Mouse (Mus musculus): ENCODE results near the gene Arnt. TPM values are rescaled to one million over a fixed set of nuclear protein-coding genes. Genes with fewer than 3 reads are reported as not detected.

The Arnt gene
- polyA plus RNA-seq, 2 experiments from 2014 or later = 24.2 to 29.9 TPM

DNA sequence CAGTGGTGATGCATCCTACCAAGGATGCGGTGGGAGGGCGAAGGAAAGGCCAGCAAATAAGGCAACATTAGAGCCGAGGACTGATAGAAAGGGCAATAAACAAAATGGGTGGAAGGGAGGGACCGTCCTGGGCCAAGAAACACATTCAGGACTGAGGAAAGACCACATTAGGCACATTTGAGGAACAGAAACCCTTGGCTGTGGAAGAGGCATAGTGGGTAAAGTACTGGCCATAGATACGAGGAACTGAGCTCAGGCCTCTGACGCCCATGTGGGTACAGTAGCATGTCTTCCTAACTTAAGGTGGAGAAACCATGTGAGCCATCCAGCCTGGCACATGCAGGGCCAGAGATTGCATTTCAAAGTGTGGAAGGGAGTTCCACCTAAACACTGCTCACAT, 95.6 kb downstream of the Arnt start:
- no peak for ATAC-seq

DNA sequence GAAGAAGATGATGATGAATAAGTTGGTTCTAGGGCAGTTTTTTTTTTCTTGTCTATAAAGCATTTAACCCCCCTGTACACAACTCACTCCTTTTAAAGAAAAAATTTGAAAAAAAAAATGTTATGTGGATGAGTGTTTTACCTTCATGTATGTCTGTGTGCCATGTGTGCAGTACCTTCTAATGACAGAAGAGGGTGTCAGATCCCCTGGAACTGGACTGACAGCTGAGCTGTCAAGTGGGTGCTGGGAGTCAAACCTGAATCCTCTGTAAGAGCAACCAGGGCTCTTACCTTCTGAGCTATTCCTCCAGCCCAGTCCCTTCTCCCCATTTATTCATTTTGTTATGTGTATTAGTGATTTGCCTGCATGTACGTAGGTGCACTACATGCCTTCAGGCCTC, 96.8 kb downstream of the Arnt start:
- ATAC-seq = no peak

DNA sequence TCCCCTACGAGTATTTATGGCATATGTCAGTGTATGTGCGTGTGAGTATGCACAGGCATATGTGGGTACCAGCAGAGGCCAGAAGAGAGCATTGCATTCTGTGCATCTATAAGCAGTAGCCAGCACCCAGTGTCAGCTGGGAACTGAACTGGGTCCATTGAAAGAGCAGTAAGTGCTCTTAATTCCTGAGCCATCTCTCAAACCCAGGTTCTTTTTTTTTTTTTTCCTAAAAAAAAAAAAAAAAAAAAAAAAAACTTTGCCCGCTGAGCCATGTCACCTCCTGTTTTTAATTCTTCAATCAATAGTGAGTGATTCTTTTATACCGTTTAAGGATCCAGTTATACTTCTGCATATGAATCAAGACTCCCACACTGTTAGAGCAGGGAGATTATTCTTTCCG, 99.2 kb downstream of the Arnt start:
- no peak for ATAC-seq

DNA sequence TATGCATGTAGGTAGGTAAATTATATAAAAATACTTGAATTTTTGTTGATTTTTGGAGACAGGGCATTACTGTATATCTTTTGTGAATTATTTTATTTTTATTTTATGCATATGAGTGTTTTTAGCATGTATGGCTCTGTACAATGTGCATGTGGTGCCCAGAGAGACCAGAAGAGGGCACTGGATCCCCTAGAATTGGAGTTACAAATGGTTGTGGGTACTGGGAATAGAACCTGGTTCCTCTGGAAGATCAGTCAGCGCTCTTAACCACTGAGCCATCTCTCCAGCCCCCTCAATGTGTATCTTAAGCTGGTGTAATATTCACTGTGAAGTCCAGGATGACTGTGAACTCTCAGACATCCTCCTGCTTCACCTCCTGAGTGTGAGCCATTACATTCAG, 100.7 kb downstream of the Arnt start:
- no peak for ATAC-seq

DNA sequence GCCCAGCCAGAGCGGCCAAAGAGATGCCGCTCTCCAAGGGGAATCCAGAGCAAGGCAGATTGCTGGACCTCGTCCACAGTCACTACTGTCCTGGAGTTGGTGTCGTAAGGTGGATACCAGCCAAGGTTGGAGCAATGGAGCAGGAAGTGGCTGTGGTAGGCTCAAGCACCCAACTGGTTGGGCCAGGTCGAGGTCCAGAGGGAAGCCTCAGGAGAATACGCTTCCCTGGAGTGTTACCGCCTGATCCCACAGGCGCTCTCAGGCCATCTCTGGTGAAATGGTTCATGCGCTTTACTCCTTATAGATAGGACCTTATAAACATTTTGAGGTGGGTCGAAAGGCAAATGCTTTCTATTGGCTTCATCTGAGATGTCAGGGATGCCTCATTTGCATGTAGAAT, 104.7 kb downstream of the Arnt start:
- no peak for ATAC-seq

DNA sequence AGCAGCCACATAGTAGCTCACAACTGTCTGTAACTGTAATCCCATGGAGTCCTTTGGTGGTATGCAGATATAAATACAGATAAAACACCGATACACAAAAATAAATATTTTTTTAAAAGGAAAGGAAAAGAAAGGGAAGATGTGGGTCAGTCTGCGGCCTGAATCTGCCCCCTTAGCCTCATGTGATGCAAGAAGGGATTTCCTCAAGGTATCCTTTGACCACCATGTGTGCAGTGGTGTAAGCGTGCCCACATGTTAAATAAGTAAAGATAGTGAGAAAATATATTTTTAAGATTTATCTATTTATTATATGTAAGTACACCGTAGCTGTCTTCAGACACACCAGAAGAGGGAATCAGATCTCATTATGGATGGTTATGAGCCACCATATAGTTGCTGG, 105.6 kb downstream of the Arnt start:
- no peak for ATAC-seq

DNA sequence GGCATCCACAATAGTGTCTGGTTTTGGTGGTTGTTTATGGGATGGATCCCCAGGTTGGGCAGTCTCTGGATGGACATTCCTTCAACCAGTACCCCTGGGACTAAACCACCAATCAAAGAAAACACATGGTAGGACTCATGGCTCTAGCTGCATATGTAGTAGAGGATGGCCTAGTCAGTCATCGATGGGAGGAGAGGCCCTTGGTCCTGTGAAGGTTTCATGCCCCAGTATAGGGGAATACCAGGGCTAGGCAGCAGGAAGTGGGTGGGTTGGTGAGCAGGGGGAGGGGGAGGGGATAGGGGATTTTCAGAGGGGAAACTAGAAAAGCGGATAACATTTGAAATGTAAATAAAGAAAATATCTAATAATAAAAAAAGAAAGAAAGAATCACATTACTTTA, 107.0 kb downstream of the Arnt start:
- peak; percentile 57 for ATAC-seq

DNA sequence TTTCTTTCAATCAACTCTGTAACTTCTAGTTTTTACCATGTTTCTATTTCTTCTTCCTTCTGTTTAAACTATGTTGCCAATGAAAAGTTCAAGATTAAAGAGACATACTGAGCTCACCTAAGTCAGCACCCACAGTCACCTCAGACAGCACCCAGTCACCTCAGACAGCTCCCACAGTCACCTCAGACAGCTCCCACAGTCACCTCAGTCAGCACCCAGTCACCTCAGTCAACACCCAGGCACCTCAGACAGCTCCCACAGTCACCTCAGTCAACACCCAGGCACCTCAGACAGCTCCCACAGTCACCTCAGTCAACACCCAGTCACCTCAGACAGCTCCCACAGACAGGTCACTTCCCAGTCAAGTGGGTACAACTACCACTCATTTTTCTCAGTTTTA, 108.0 kb downstream of the Arnt start:
- ATAC-seq = no peak

DNA sequence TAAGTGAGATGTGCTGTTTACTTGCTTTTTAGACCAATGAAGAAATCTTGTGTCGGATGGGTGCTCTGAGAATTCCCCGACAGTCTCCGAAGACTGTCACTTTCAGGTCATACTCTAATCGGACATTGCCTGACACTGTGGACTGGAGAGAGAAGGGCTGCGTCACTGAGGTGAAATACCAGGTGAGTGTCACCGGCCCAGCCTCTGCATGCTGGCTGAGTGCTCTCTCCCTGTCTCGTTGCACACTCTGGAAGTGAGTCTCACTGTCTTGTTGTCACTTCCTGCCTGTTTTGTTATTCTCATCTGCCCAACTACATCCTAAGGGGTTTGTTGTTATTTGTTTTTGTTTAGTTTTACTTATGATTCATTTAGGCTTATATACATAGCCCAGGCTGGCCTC, 108.8 kb downstream of the Arnt start:
- ATAC-seq = no peak

Other genes starting within 250 kb of the Arnt start
- gene Gabpb2, start 216.5 kb upstream of the Arnt start, polyA plus RNA-seq (2017; shearing (Covaris generic)) = 10 to 100 TPM; 31.0 to 34.7 TPM
- 100 to 1,000 TPM; 258 to 260 TPM for gene Cdc42se1, start 205.7 kb upstream of the Arnt start, polyA plus RNA-seq (2017; shearing (Covaris generic))
- 10 to 100 TPM; 21.2 to 31.5 TPM for gene Mllt11, start 202.2 kb upstream of the Arnt start, polyA plus RNA-seq (2017; shearing (Covaris generic))
- gene Gm128, start 192.8 kb upstream of the Arnt start, polyA plus RNA-seq (2017; shearing (Covaris generic)) = 1 to 10 TPM in 1 of 2 experiments, under 1 TPM in 1; 0.40 to 1.1 TPM
- not detected for gene Bnipl, start 183.2 kb upstream of the Arnt start, polyA plus RNA-seq (2017; shearing (Covaris generic))
- 10 to 100 TPM; 19.3 to 21.6 TPM for gene Mindy1, start 153.0 kb upstream of the Arnt start, polyA plus RNA-seq (2017; shearing (Covaris generic))
- gene Prune1, start 152.3 kb upstream of the Arnt start, polyA plus RNA-seq (2017; shearing (Covaris generic)) = 1 to 10 TPM; 6.3 to 9.7 TPM
- gene Anxa9, start 127.2 kb upstream of the Arnt start, polyA plus RNA-seq (2017; shearing (Covaris generic)) = under 1 TPM in 1 of 2 experiments, not detected in 1; 0.83 TPM
- 100 to 1,000 TPM; 139 to 172 TPM for gene Cers2, start 119.6 kb upstream of the Arnt start, polyA plus RNA-seq (2017; shearing (Covaris generic))
- gene Setdb1, start 77.2 kb upstream of the Arnt start, polyA plus RNA-seq (2017; shearing (Covaris generic)) = 10 to 100 TPM; 16.9 to 25.5 TPM
- gene 4930558C23Rik, start 31.5 kb upstream of the Arnt start, polyA plus RNA-seq (2017; shearing (Covaris generic)) = not detected
- gene Ctsk, start 64.9 kb downstream of the Arnt start, polyA plus RNA-seq (2017; shearing (Covaris generic)) = not detected
- 100 to 1,000 TPM; 365 to 472 TPM for gene Ctss, start 92.4 kb downstream of the Arnt start, polyA plus RNA-seq (2017; shearing (Covaris generic))
- not detected for gene Hormad1, start 125.3 kb downstream of the Arnt start, polyA plus RNA-seq (2017; shearing (Covaris generic))
- gene Golph3l, start 154.5 kb downstream of the Arnt start, polyA plus RNA-seq (2017; shearing (Covaris generic)) = 10 to 100 TPM; 28.3 to 34.6 TPM
- gene Ensa, start 190.6 kb downstream of the Arnt start, polyA plus RNA-seq (2017; shearing (Covaris generic)) = 10 to 100 TPM; 67.7 to 82.4 TPM
- gene Mcl1, start 224.4 kb downstream of the Arnt start, polyA plus RNA-seq (2017; shearing (Covaris generic)) = 10 to 100 TPM; 62.9 to 76.7 TPM

Data from activated CD4-positive, CD25-positive, alpha-beta regulatory T cell, adult 4 months (primary cell).